Mouse (Mus musculus) hindbrain, embryonic 11.5 days (tissue): Measurements from ENCODE around the gene Slc25a39. TPM values are rescaled to one million over a fixed set of nuclear protein-coding genes. Genes with fewer than 3 reads are reported as not detected.

Source experiments
- ATAC-seq: fragments of 200-750 bp; cut with Nextera tagmentation; 2 replicates; pipeline ENCODE4 v1.8.0; 2017; ENCODE audit warnings: mild to moderate bottlenecking, moderate TSS enrichment, moderate library complexity; ENCODE audit not compliant: low FRiP score
- DNase-seq: peaks from one replicate; pipeline ENCODE4 v3.0.0-alpha.2; 2015; ENCODE audit warnings: low spot score
- H3K27ac ChIP-seq: fragments of 300-500 bp; sonication (generic); 2 replicates; pipeline ENCODE4 v1.5.1; 2014; ENCODE audit warnings: mild to moderate bottlenecking, low read depth, low read length
- H3K27me3 ChIP-seq: fragments of 300-500 bp; sonication (generic); 2 replicates; pipeline ENCODE4 v1.6.1; 2014; ENCODE audit warnings: mild to moderate bottlenecking, low read length, moderate library complexity, mixed read lengths; ENCODE audit not compliant: control insufficient read depth, insufficient read depth
- H3K36me3 ChIP-seq: fragments of 300-500 bp; sonication (generic); 2 replicates; pipeline ENCODE4 v1.6.1; 2014; ENCODE audit warnings: mild to moderate bottlenecking, low read length, moderate library complexity, mixed read lengths; ENCODE audit not compliant: control insufficient read depth, insufficient read depth
- H3K4me1 ChIP-seq: fragments of 300-500 bp; sonication (generic); replicated peaks from 2 replicates; pipeline ENCODE4 v1.6.1; 2014; ENCODE audit warnings: low read length, mixed read lengths; ENCODE audit not compliant: control insufficient read depth, insufficient read depth
- H3K4me2 ChIP-seq: fragments of 300-500 bp; sonication (generic); replicated peaks from 2 replicates; pipeline ENCODE4 v1.6.1; 2014; ENCODE audit warnings: mild to moderate bottlenecking, low read depth, low read length
- H3K4me3 ChIP-seq: fragments of 300-500 bp; sonication (generic); 2 replicates; pipeline ENCODE4 v1.5.1; 2014; ENCODE audit warnings: low read depth, low read length
- H3K9ac ChIP-seq: fragments of 300-500 bp; sonication (generic); 2 replicates; pipeline ENCODE4 v1.6.1; 2014; ENCODE audit warnings: low read depth, low read length
- H3K9me3 ChIP-seq: fragments of 300-500 bp; sonication (generic); 2 replicates; pipeline ENCODE4 v1.6.1; 2016; ENCODE audit warnings: low read length; ENCODE audit not compliant: control insufficient read depth
- WGBS: fragments of 180-500 bp; shearing (Covaris S2); extraction: QIAGEN DNeasy Blood & Tissue Kit; methylation state at CpG from one replicate; pipeline ENCODE4 v1.1.7; 2014; 5-methylcytosine and 5-hydroxymethylcytosine counted together
- polyA plus RNA-seq: library from polyadenylated mRNA; unstranded; fragments of >200 nt; fragmentation: Nextera tagmentation; extraction: Ambion mirVana; gene quantifications from 2 replicates; pipeline ENCODE4 v1.2.1, GENCODE M21; 2014

Slc25a39 gene
- polyA plus RNA-seq, 1 experiment from 2014 or later, result 152 TPM

- no peaks in the 10 kb centered on the region for H3K36me3 ChIP-seq
- no peaks in the 10 kb centered on the region for H3K27me3 ChIP-seq
- H3K4me2 ChIP-seq, result no peak overlapping the region
- no peak overlapping the region for H3K9ac ChIP-seq
- WGBS, result 38% methylated on average over 3 of the region's 4 CpGs
- no peak for ATAC-seq
- no peaks in the 10 kb centered on the region for H3K4me1 ChIP-seq
- no peak overlapping the region for H3K4me3 ChIP-seq
- no peak overlapping the region for H3K27ac ChIP-seq
- DNase-seq, result no peak
- no peaks in the 10 kb centered on the region for H3K9me3 ChIP-seq
Observed at GRCm38 (mm10) chr11:102385075-102385474, 22.7 kb downstream of the Slc25a39 start.

GRCm38 (mm10) chr11:102384418-102384817 lies 23.3 kb downstream of the Slc25a39 start:
- Histone ChIP-seq H3K4me1 (no peaks in the 10 kb centered on the region), H3K4me2 (no peak overlapping the region), H3K9me3 (no peaks in the 10 kb centered on the region), H3K27me3 (no peaks in the 10 kb centered on the region), H3K36me3 (no peaks in the 10 kb centered on the region), H3K4me3 (no peak overlapping the region), H3K27ac (no peak overlapping the region), H3K9ac (no peak overlapping the region)
- DNase-seq (no peak), ATAC-seq (no peak)
- 79% methylated on average over 2 of the region's 2 CpGs for WGBS

- no peak overlapping the region for H3K9ac ChIP-seq
- no peak for DNase-seq
- no peaks in the 10 kb centered on the region for H3K27me3 ChIP-seq
- ATAC-seq, result no peak
- no peaks in the 10 kb centered on the region for H3K4me1 ChIP-seq
- 96% methylated on average over 1 of the region's 1 CpGs for WGBS
- no peak overlapping the region for H3K27ac ChIP-seq
- no peak overlapping the region for H3K4me3 ChIP-seq
- H3K4me2 ChIP-seq, result no peak overlapping the region
- H3K36me3 ChIP-seq, result no peaks in the 10 kb centered on the region
- no peaks in the 10 kb centered on the region for H3K9me3 ChIP-seq
Observed at GRCm38 (mm10) chr11:102383365-102384136, 24.2 kb downstream of the Slc25a39 start.

GRCm38 (mm10) chr11:102382794-102383193 lies 25.0 kb downstream of the Slc25a39 start:
- no peaks in the 10 kb centered on the region for H3K27me3 ChIP-seq
- no peaks in the 10 kb centered on the region for H3K4me1 ChIP-seq
- no peak overlapping the region for H3K9ac ChIP-seq
- H3K4me2 ChIP-seq, result no peak overlapping the region
- DNase-seq, result no peak
- no peaks in the 10 kb centered on the region for H3K9me3 ChIP-seq
- no peak for ATAC-seq
- H3K4me3 ChIP-seq, result no peak overlapping the region
- H3K36me3 ChIP-seq, result no peaks in the 10 kb centered on the region
- 96% methylated on average over 3 of the region's 3 CpGs for WGBS
- H3K27ac ChIP-seq, result no peak overlapping the region

- no peaks in the 10 kb centered on the region for H3K27me3 ChIP-seq
- H3K9ac ChIP-seq, result no peak overlapping the region
- H3K36me3 ChIP-seq, result no peaks in the 10 kb centered on the region
- no peak overlapping the region for H3K4me2 ChIP-seq
- WGBS, result 43% methylated on average over 4 of the region's 4 CpGs
- H3K4me1 ChIP-seq, result no peaks in the 10 kb centered on the region
- H3K4me3 ChIP-seq, result no peak overlapping the region
- no peak for DNase-seq
- H3K27ac ChIP-seq, result no peak overlapping the region
- no peak for ATAC-seq
- H3K9me3 ChIP-seq, result no peaks in the 10 kb centered on the region
Observed at GRCm38 (mm10) chr11:102381341-102382100, 26.2 kb downstream of the Slc25a39 start.

- Histone ChIP-seq H3K9me3 (no peaks in the 10 kb centered on the region), H3K27me3 (no peaks in the 10 kb centered on the region), H3K9ac (no peak overlapping the region), H3K4me2 (no peak overlapping the region), H3K4me1 (peaks cover 10% of the 10 kb centered on the region; the same call in 1 of the 2 replicates), H3K27ac (no peak overlapping the region), H3K4me3 (no peak overlapping the region), H3K36me3 (no peaks in the 10 kb centered on the region)
- no peak for ATAC-seq
- 85% methylated on average over 5 of the region's 5 CpGs for WGBS
- no peak for DNase-seq
Observed at GRCm38 (mm10) chr11:102380091-102380490, 27.7 kb downstream of the Slc25a39 start.

DNA sequence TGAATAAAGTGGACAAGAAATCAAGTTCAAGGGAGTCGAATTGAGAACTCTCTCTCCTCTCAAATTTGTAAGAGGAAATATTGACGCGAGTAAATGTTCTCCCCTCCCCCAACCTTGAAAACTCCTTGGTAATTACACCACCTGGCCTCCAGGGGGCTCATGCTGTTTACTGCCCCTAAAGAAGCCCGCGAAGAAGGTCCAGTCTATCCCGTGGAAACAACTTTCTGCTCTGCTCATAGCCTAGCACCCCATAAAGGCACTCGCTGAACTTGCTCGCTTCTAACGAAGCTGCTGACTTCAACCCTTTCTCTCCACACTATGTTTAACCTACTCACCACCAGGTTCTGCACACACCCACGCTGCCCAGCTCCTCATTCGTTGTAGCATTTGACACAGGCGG lies 30.6 kb downstream of the Slc25a39 start:
- no peak for ATAC-seq
- H3K4me2 ChIP-seq, result no peak overlapping the region
- H3K27me3 ChIP-seq, result no peaks in the 10 kb centered on the region
- no peaks in the 10 kb centered on the region for H3K36me3 ChIP-seq
- H3K4me1 ChIP-seq, result peaks cover 10% of the 10 kb centered on the region; the same call in 1 of the 2 replicates
- DNase-seq, result no peak
- no peak overlapping the region for H3K4me3 ChIP-seq
- no peak overlapping the region for H3K27ac ChIP-seq
- 63% methylated on average over 12 of the region's 12 CpGs for WGBS
- H3K9ac ChIP-seq, result no peak overlapping the region
- no peaks in the 10 kb centered on the region for H3K9me3 ChIP-seq

DNA sequence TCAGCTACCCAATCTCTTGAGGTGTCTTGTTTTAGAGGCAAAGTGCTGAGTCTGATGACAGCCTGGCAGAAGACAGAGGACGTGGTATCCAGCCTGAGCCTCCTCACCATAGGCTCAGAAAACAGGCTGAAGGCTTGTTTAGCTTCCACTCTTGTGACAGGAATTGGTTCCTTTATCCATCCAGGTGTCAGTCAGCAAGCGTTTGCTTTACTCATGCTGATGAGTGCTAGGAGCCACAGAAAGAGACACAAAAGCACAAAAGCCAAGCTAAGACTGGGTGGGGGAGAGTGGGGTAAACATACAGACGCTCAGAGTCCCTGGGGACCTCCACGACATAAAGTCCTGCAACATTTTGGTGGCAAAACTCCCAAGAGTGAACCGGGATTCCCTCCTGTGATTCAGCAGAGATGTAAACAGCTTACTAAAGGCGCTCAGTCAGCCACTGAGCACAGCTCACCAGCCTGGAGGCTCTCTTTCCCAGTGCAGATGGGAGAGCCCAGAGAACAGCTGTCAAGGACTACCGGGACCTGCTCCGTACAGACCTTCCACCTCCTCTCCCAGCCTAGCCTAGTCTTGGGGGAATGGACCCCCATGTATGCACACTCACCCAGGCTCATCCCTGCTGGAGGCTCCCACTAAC lies 31.4 kb downstream of the Slc25a39 start:
- Histone ChIP-seq H3K4me3 (no peak overlapping the region), H3K27me3 (no peaks in the 10 kb centered on the region), H3K36me3 (no peaks in the 10 kb centered on the region), H3K4me1 (peaks cover 10% of the 10 kb centered on the region; the same call in 1 of the 2 replicates), H3K27ac (no peak overlapping the region), H3K9me3 (no peaks in the 10 kb centered on the region), H3K4me2 (peak overlapping the region; percentile 31; the same call in 1 of the 2 replicates), H3K9ac (no peak overlapping the region)
- ATAC-seq (no peak), DNase-seq (peak; percentile 19)
- WGBS, result 11% methylated on average over 8 of the region's 8 CpGs
